Comparison of ENCODE assay signal across 9 mouse cellular contexts in genomic region chr15:77823196-77823595, GRCm38 (mm10). TPM values are rescaled to one million over a fixed set of nuclear protein-coding genes. Genes with fewer than 3 reads are reported as not detected.
DNase-seq lines count a peak whose midpoint lies in the region; ATAC-seq and TF ChIP-seq lines count a peak whose summit lies in the region.
"Had no signal": no experiment of that assay in that cellular context is flagged by ENCODE, and none has a peak within 500 bp of the region (broad histone marks: within the 10 kb centered on the region; RNA-seq: fewer than 3 reads in every experiment).

No protein-coding gene starts in this region.

- H3K4me1 ChIP-seq in forebrain, embryonic 13.5 days: peaks cover 45% of the 10 kb centered on the region
- H3K4me1 ChIP-seq in forebrain, embryonic 14.5 days (ENCODE audit: control insufficient read depth, insufficient read depth, low read length): peaks cover 12% of the 10 kb centered on the region
- H3K4me1 ChIP-seq in limb, embryonic 12.5 days (replicated peaks): peaks cover 62% of the 10 kb centered on the region
- H3K4me1 ChIP-seq in limb, embryonic 10.5 days: peaks cover 58% of the 10 kb centered on the region
- peaks cover 85% of the 10 kb centered on the region for H3K4me1 ChIP-seq in intestine, embryonic 16.5 days (ENCODE audit: control insufficient read depth, insufficient read depth, low read length)
- H3K4me1 ChIP-seq in neural tube, embryonic 15.5 days: peaks cover 35% of the 10 kb centered on the region

- 77% methylated on average over 6 of the region's 6 CpGs for WGBS in forebrain, embryonic 13.5 days
- WGBS in forebrain, embryonic 14.5 days: 76% methylated on average over 6 of the region's 6 CpGs
- WGBS in limb, embryonic 12.5 days: 63% methylated on average over 6 of the region's 6 CpGs
- 75% methylated on average over 6 of the region's 6 CpGs for WGBS in limb, embryonic 10.5 days
- WGBS in intestine, embryonic 16.5 days: 40% methylated on average over 6 of the region's 6 CpGs
- WGBS in neural tube, embryonic 15.5 days: 76% methylated on average over 6 of the region's 6 CpGs

- no peaks in the 10 kb centered on the region for H3K36me3 ChIP-seq in forebrain, embryonic 13.5 days (ENCODE audit: poor library complexity, severe bottlenecking)
- H3K36me3 ChIP-seq in forebrain, embryonic 14.5 days (ENCODE audit: control insufficient read depth, insufficient read depth, low read length): no peaks in the 10 kb centered on the region
- H3K36me3 ChIP-seq in limb, embryonic 12.5 days: no peaks in the 10 kb centered on the region
- 0 out of 2 replicates have a peak, but pooled peaks cover 9% of the 10 kb centered on the region for H3K36me3 ChIP-seq in limb, embryonic 10.5 days
- no peaks in the 10 kb centered on the region for H3K36me3 ChIP-seq in intestine, embryonic 16.5 days (ENCODE audit: control insufficient read depth, insufficient read depth, low read length)
- peaks cover 18% of the 10 kb centered on the region for H3K36me3 ChIP-seq in myocyte (ENCODE audit: control insufficient read depth, insufficient read depth)
- no peaks in the 10 kb centered on the region for H3K36me3 ChIP-seq in neural tube, embryonic 15.5 days

- no peaks in the 10 kb centered on the region for H3K27me3 ChIP-seq in forebrain, embryonic 13.5 days
- H3K27me3 ChIP-seq in forebrain, embryonic 14.5 days (replicated peaks; ENCODE audit: control insufficient read depth, insufficient read depth, low read length): no peaks in the 10 kb centered on the region
- no peaks in the 10 kb centered on the region for H3K27me3 ChIP-seq in limb, embryonic 12.5 days
- no peaks in the 10 kb centered on the region for H3K27me3 ChIP-seq in limb, embryonic 10.5 days (ENCODE audit: low read depth, poor library complexity, severe bottlenecking)
- H3K27me3 ChIP-seq in intestine, embryonic 16.5 days (replicated peaks; ENCODE audit: control insufficient read depth, insufficient read depth, low read length): no peaks in the 10 kb centered on the region
- no peaks in the 10 kb centered on the region for H3K27me3 ChIP-seq in myocyte (ENCODE audit: control insufficient read depth, insufficient read depth, insufficient read length)
- no peaks in the 10 kb centered on the region for H3K27me3 ChIP-seq in neural tube, embryonic 15.5 days (replicated peaks)

- no peak for ATAC-seq in forebrain, embryonic 13.5 days
- ATAC-seq in forebrain, embryonic 14.5 days: no peak
- ATAC-seq in limb, embryonic 12.5 days (ENCODE audit: insufficient number of reproducible peaks, insufficient read depth, low FRiP score, low TSS enrichment, low read depth): no peak
- no peak for ATAC-seq in intestine, embryonic 16.5 days
- no peak for ATAC-seq in neural tube, embryonic 15.5 days (ENCODE audit: low FRiP score)
- ATAC-seq: hindbrain, postnatal 0 days had no signal

- no peak overlapping the region for H3K27ac ChIP-seq in forebrain, embryonic 13.5 days
- no peak overlapping the region for H3K27ac ChIP-seq in forebrain, embryonic 14.5 days (ENCODE audit: low read depth, low read length)
- peak overlapping the region; percentile 3; the same call in 1 of the 2 replicates for H3K27ac ChIP-seq in limb, embryonic 12.5 days
- no peak overlapping the region for H3K27ac ChIP-seq in limb, embryonic 10.5 days
- H3K27ac ChIP-seq in intestine, embryonic 16.5 days (ENCODE audit: low read length): peak overlapping the region; percentile 75
- no peak overlapping the region for H3K27ac ChIP-seq in neural tube, embryonic 15.5 days (replicated peaks)
- H3K27ac ChIP-seq: hindbrain, postnatal 0 days had no signal

- peaks cover 100% of the 10 kb centered on the region for H3K79me2 ChIP-seq in myocyte (ENCODE audit: control insufficient read depth, insufficient read depth)

- no peak for DNase-seq in forebrain, embryonic 14.5 days (ENCODE audit: low spot score)
- DNase-seq in limb, embryonic 10.5 days (ENCODE audit: low spot score): no peak
- DNase-seq in gastrocnemius, adult 18-20 months (ENCODE audit: low spot score): no peak

- H3K9me3 ChIP-seq in forebrain, embryonic 13.5 days (replicated peaks): no peaks in the 10 kb centered on the region
- H3K9me3 ChIP-seq in forebrain, embryonic 14.5 days (replicated peaks; ENCODE audit: control insufficient read depth, low read length): no peaks in the 10 kb centered on the region
- H3K9me3 ChIP-seq in limb, embryonic 12.5 days: no peaks in the 10 kb centered on the region
- H3K9me3 ChIP-seq in limb, embryonic 10.5 days (replicated peaks): no peaks in the 10 kb centered on the region
- no peaks in the 10 kb centered on the region for H3K9me3 ChIP-seq in intestine, embryonic 16.5 days (ENCODE audit: control insufficient read depth, low read length)
- H3K9me3 ChIP-seq in neural tube, embryonic 15.5 days (replicated peaks): no peaks in the 10 kb centered on the region

- H3K4me3 ChIP-seq in forebrain, embryonic 13.5 days: no peak overlapping the region
- no peak overlapping the region for H3K4me3 ChIP-seq in forebrain, embryonic 14.5 days (ENCODE audit: low read depth, low read length)
- H3K4me3 ChIP-seq in limb, embryonic 12.5 days (replicated peaks): no peak overlapping the region
- H3K4me3 ChIP-seq in limb, embryonic 10.5 days: no peak overlapping the region
- no peak overlapping the region for H3K4me3 ChIP-seq in intestine, embryonic 16.5 days (ENCODE audit: low read length)
- no peak overlapping the region for H3K4me3 ChIP-seq in myocyte
- H3K4me3 ChIP-seq in neural tube, embryonic 15.5 days (replicated peaks): no peak overlapping the region

- peak; percentile 33 for TF ChIP-seq POLR2A in myocyte (IDR thresholded peaks at IDR 0.05; ENCODE audit: insufficient read length, low read depth)

- H3K9ac ChIP-seq in forebrain, embryonic 13.5 days: 0 out of 2 replicates have a peak overlapping the region, but pooled peaks have one; percentile 12
- no peak overlapping the region for H3K9ac ChIP-seq in forebrain, embryonic 14.5 days (ENCODE audit: low read length)
- no peak overlapping the region for H3K9ac ChIP-seq in limb, embryonic 12.5 days (replicated peaks)
- H3K9ac ChIP-seq in intestine, embryonic 16.5 days (ENCODE audit: low read depth, low read length): no peak overlapping the region
- H3K9ac ChIP-seq in neural tube, embryonic 15.5 days (replicated peaks): no peak overlapping the region

- no peak overlapping the region for H3K4me2 ChIP-seq in forebrain, embryonic 13.5 days
- no peak overlapping the region for H3K4me2 ChIP-seq in forebrain, embryonic 14.5 days (ENCODE audit: low read length)
- no peak overlapping the region for H3K4me2 ChIP-seq in limb, embryonic 12.5 days
- H3K4me2 ChIP-seq in intestine, embryonic 16.5 days (ENCODE audit: low read depth, low read length): peak overlapping the region; percentile 26; the same call in 1 of the 2 replicates
- peak overlapping the region; percentile 81 for H3K4me2 ChIP-seq in myocyte (ENCODE audit: low read depth)
- H3K4me2 ChIP-seq in neural tube, embryonic 15.5 days: no peak overlapping the region

- no peak overlapping the region for H3ac ChIP-seq in myocyte (ENCODE audit: control insufficient read depth, insufficient read length)

TF ChIP-seq in myocyte, 11 proteins besides CTCF, POLR2A, EP300 and RAD21:
- peak; percentile 87 for TF ChIP-seq POLR2AphosphoS2 (IDR thresholded peaks at IDR 0.05; ENCODE audit: insufficient read length, low read depth)
- no peak for TF ChIP-seq MYOG (IDR thresholded peaks at IDR 0.05; ENCODE audit: control insufficient read depth in 1 of 3, insufficient read depth in 1 of 3, insufficient read length in 2 of 3, low read depth in 2 of 3)

RNA-seq across cellular contexts. Expression of gene Myh9, which starts 18.8 kb away (rescaled TPM):
- 13.4 and 14.4 TPM in 2 replicates for polyA plus RNA-seq in forebrain, embryonic 13.5 days (2015; fragmentation: Nextera tagmentation; extraction: Ambion mirVana)
- polyA plus RNA-seq in forebrain, embryonic 14.5 days (2014; fragmentation: Nextera tagmentation; extraction: Ambion mirVana): 10.8 and 14.6 TPM in 2 replicates
- 40.0 and 43.1 TPM in 2 replicates for polyA plus RNA-seq in limb, embryonic 12.5 days (2016; fragmentation: Nextera tagmentation; extraction: Ambion mirVana)
- 30.6 and 39.2 TPM in 2 replicates for polyA plus RNA-seq in limb, embryonic 10.5 days (2016; fragmentation: Nextera tagmentation; extraction: Ambion mirVana)
- 39.1 and 43.8 TPM in 2 replicates for polyA plus RNA-seq in intestine, embryonic 16.5 days (2015; fragmentation: Nextera tagmentation; extraction: Ambion mirVana)
- 466 TPM for polyA plus RNA-seq in myocyte (2012; fragmentation: generic; extraction: Trizol)
- 9.6 and 17.7 TPM in 2 replicates for polyA plus RNA-seq in neural tube, embryonic 15.5 days (2015; fragmentation: Nextera tagmentation; extraction: Ambion mirVana)
- total RNA-seq in gastrocnemius, adult 18-20 months (2021): 10 to 100 TPM; 42.8 to 63.0 TPM

Comparison
In these comparisons a context has a peak if more than half of its experiments do, and no peak if none do; other contexts are left out.
1. H3K27ac ChIP-seq: peak in limb, embryonic 12.5 days (single experiment) and intestine, embryonic 16.5 days (single experiment); none in forebrain, embryonic 13.5 days (single experiment), forebrain, embryonic 14.5 days (single experiment), limb, embryonic 10.5 days (single experiment) and neural tube, embryonic 15.5 days (single experiment).
2. H3K4me2 ChIP-seq: peak in intestine, embryonic 16.5 days (single experiment) and myocyte (single experiment); none in forebrain, embryonic 13.5 days (single experiment), forebrain, embryonic 14.5 days (single experiment), limb, embryonic 12.5 days (single experiment) and neural tube, embryonic 15.5 days (single experiment).
3. RNA of gene Myh9, which starts 18.8 kb away (polyA plus RNA-seq): 466 TPM in myocyte (single experiment); 40.0 to 43.1 TPM in limb, embryonic 12.5 days, 30.6 to 39.2 TPM in limb, embryonic 10.5 days, 39.1 to 43.8 TPM in intestine, embryonic 16.5 days, 13.4 to 14.4 TPM in forebrain, embryonic 13.5 days, 10.8 to 14.6 TPM in forebrain, embryonic 14.5 days and 9.6 to 17.7 TPM in neural tube, embryonic 15.5 days; every median in the first group is over 10 times any median in the second.